Mouse (Mus musculus) lung, postnatal 0 days (tissue): Measurements from ENCODE around the gene Col12a1. TPM values are rescaled to one million over a fixed set of nuclear protein-coding genes. Genes with fewer than 3 reads are reported as not detected.
"Not testable (repeated sequence)": the region's sequence is repeated elsewhere in the genome, so short reads cannot be mapped to it uniquely, and the experiment has no call there.

Source experiments
- ATAC-seq: fragments of 200-750 bp; cut with Nextera tagmentation; 2 replicates; pipeline ENCODE4 v1.8.0; 2017; ENCODE audit warnings: moderate library complexity
- DNase-seq: peaks from one replicate; pipeline ENCODE4 v3.0.0-alpha.2; 2016; ENCODE audit warnings: low spot score
- H3K27ac ChIP-seq: fragments of 300-500 bp; sonication (generic); 2 replicates; pipeline ENCODE4 v1.5.1; 2014; ENCODE audit warnings: antibody characterized with exemption, mild to moderate bottlenecking, low read length, mixed read lengths
- H3K27me3 ChIP-seq: fragments of 300-500 bp; sonication (generic); replicated peaks from 2 replicates; pipeline ENCODE4 v1.6.1; 2014; ENCODE audit warnings: low read length, mixed read lengths; ENCODE audit not compliant: insufficient read depth
- H3K36me3 ChIP-seq: fragments of 300-500 bp; sonication (generic); 2 replicates; pipeline ENCODE4 v1.6.1; 2014; ENCODE audit warnings: low read length, mixed read lengths; ENCODE audit not compliant: insufficient read depth
- H3K4me1 ChIP-seq: fragments of 300-500 bp; sonication (generic); 2 replicates; pipeline ENCODE4 v1.6.1; 2014; ENCODE audit warnings: antibody characterized with exemption, low read depth, low read length, mixed read lengths; ENCODE audit not compliant: insufficient read depth
- H3K4me2 ChIP-seq: fragments of 300-500 bp; sonication (generic); replicated peaks from 2 replicates; pipeline ENCODE4 v1.6.1; 2014; ENCODE audit warnings: low read depth, mild to moderate bottlenecking, low read length, moderate library complexity, mixed read lengths
- H3K4me3 ChIP-seq: fragments of 300-500 bp; sonication (generic); 2 replicates; pipeline ENCODE4 v1.5.1; 2014; ENCODE audit warnings: low read depth, low read length
- H3K9ac ChIP-seq: fragments of 300-500 bp; sonication (generic); replicated peaks from 2 replicates; pipeline ENCODE4 v1.6.1; 2014; ENCODE audit warnings: low read depth, mild to moderate bottlenecking
- H3K9me3 ChIP-seq: fragments of 300-500 bp; sonication (generic); 2 replicates; pipeline ENCODE4 v1.6.1; 2016; ENCODE audit warnings: low read length, mixed read lengths
- CTCF ChIP-seq: IDR thresholded peaks from 2 replicates; pipeline ENCODE4 v1.5.1; 2016; ENCODE audit warnings: antibody characterized with exemption, mild to moderate bottlenecking
- EP300 ChIP-seq: IDR thresholded peaks from 2 replicates; pipeline ENCODE4 v1.6.1; 2016; ENCODE audit warnings: antibody characterized with exemption, mild to moderate bottlenecking, control low read depth
- WGBS: fragments of 180-500 bp; shearing (Covaris S2); extraction: QIAGEN DNeasy Blood & Tissue Kit; methylation state at CpG from one replicate; pipeline ENCODE4 v1.1.7; 2014; 5-methylcytosine and 5-hydroxymethylcytosine counted together
- polyA plus RNA-seq: library from polyadenylated mRNA; unstranded; fragments of >200 nt; fragmentation: Nextera tagmentation; extraction: Ambion mirVana; gene quantifications from 2 replicates; pipeline ENCODE4 v1.2.1, GENCODE M21; 2015

Gene Col12a1
- polyA plus RNA-seq, 1 experiment from 2014 or later = 11.5 TPM

- no peaks in the 10 kb centered on the region for H3K9me3 ChIP-seq
- WGBS = 7% methylated on average over 16 of the region's 16 CpGs
- H3K4me2 ChIP-seq = peak overlapping the region; percentile 54
- DNase-seq (peak; percentile 68), ATAC-seq (peak; percentile 49)
- H3K9ac ChIP-seq = peak overlapping the region; percentile 36; the same call in 1 of the 2 replicates
- peak overlapping the region; percentile 47; the same call in 1 of the 2 replicates for H3K27ac ChIP-seq
- H3K36me3 ChIP-seq = no peaks in the 10 kb centered on the region
- TF ChIP-seq CTCF (peak; percentile 47), EP300 (no peak)
- H3K4me1 ChIP-seq = peaks cover 19% of the 10 kb centered on the region
- H3K27me3 ChIP-seq = peaks cover 2% of the 10 kb centered on the region
- H3K4me3 ChIP-seq = peak overlapping the region; percentile 42
These were observed 4.1 kb downstream of the Col12a1 start for GRCm38 (mm10) chr9:79714471-79715045.

- Histone ChIP-seq H3K4me1 (no peaks in the 10 kb centered on the region), H3K36me3 (no peaks in the 10 kb centered on the region), H3K9ac (no peak overlapping the region), H3K27ac (no peak overlapping the region), H3K9me3 (no peaks in the 10 kb centered on the region), H3K4me2 (no peak overlapping the region), H3K27me3 (no peaks in the 10 kb centered on the region), H3K4me3 (no peak overlapping the region)
- ATAC-seq (no peak), DNase-seq (no peak)
- TF ChIP-seq CTCF (no peak), EP300 (no peak)
- WGBS = 58% methylated on average over 11 of the region's 11 CpGs
These were observed 28.7 kb downstream of the Col12a1 start for GRCm38 (mm10) chr9:79689771-79690535.

- no peak for ATAC-seq
- Histone ChIP-seq H3K9ac (no peak overlapping the region), H3K4me2 (no peak overlapping the region), H3K4me3 (no peak overlapping the region), H3K27me3 (no peaks in the 10 kb centered on the region), H3K4me1 (no peaks in the 10 kb centered on the region), H3K9me3 (no peaks in the 10 kb centered on the region), H3K36me3 (no peaks in the 10 kb centered on the region), H3K27ac (no peak overlapping the region)
- WGBS = 64% methylated on average over 7 of the region's 7 CpGs
- TF ChIP-seq EP300 = no peak
- no peak for TF ChIP-seq CTCF
- DNase-seq = no peak
These were observed 29.3 kb downstream of the Col12a1 start for GRCm38 (mm10) chr9:79689342-79689741.

- ATAC-seq = no peak
- Histone ChIP-seq H3K27ac (no peak overlapping the region), H3K4me2 (no peak overlapping the region), H3K9me3 (no peaks in the 10 kb centered on the region), H3K4me1 (no peaks in the 10 kb centered on the region), H3K27me3 (no peaks in the 10 kb centered on the region), H3K36me3 (no peaks in the 10 kb centered on the region), H3K9ac (no peak overlapping the region), H3K4me3 (no peak overlapping the region)
- DNase-seq = no peak
- WGBS = 69% methylated on average over 3 of the region's 3 CpGs
- TF ChIP-seq CTCF = no peak
- TF ChIP-seq EP300 = no peak
These were observed 31.4 kb downstream of the Col12a1 start for GRCm38 (mm10) chr9:79687227-79687626.

- no peaks in the 10 kb centered on the region for H3K9me3 ChIP-seq
- H3K4me2 ChIP-seq = no peak overlapping the region
- no peak overlapping the region for H3K27ac ChIP-seq
- no peaks in the 10 kb centered on the region for H3K36me3 ChIP-seq
- ATAC-seq = no peak
- 50% methylated on average over 1 of the region's 1 CpGs for WGBS
- no peak for TF ChIP-seq CTCF
- no peak for TF ChIP-seq EP300
- no peak overlapping the region for H3K4me3 ChIP-seq
- H3K27me3 ChIP-seq = no peaks in the 10 kb centered on the region
- H3K9ac ChIP-seq = no peak overlapping the region
- no peak for DNase-seq
- H3K4me1 ChIP-seq = no peaks in the 10 kb centered on the region
These were observed 32.6 kb downstream of the Col12a1 start for GRCm38 (mm10) chr9:79686049-79686448.

- Histone ChIP-seq H3K4me3 (no peak overlapping the region), H3K4me2 (no peak overlapping the region), H3K27ac (no peak overlapping the region), H3K9ac (no peak overlapping the region), H3K4me1 (no peaks in the 10 kb centered on the region), H3K9me3 (no peaks in the 10 kb centered on the region), H3K27me3 (no peaks in the 10 kb centered on the region), H3K36me3 (no peaks in the 10 kb centered on the region)
- DNase-seq (peak; percentile 5), ATAC-seq (no peak)
- 64% methylated on average over 4 of the region's 4 CpGs for WGBS
- TF ChIP-seq CTCF = no peak
- no peak for TF ChIP-seq EP300
These were observed 38.0 kb downstream of the Col12a1 start for GRCm38 (mm10) chr9:79680453-79681240.

- not testable (repeated sequence) for H3K4me1 ChIP-seq, H3K27me3 ChIP-seq, H3K4me2 ChIP-seq, H3K9me3 ChIP-seq, ATAC-seq, H3K36me3 ChIP-seq, DNase-seq, H3K27ac ChIP-seq, H3K4me3 ChIP-seq, H3K9ac ChIP-seq
- 80% methylated on average over 1 of the region's 1 CpGs for WGBS
These were observed 49.8 kb downstream of the Col12a1 start for GRCm38 (mm10) chr9:79668806-79669205.
